Mouse (Mus musculus): ENCODE measurements at regions not wholly inside any gene's neighbourhood (a gene's known extent, or its start where the extent isn't known, plus 50 kb on each side); places are given as distances from the start of the nearest gene placed in this dataset.

- no peak for DNase-seq (ENCODE audit: low read depth, low spot score)
These were observed 469.4 kb upstream of the Rgma start for GRCm38 (mm10) chr7:72905891-72906290.

GRCm38 (mm10) chr7:72906536-72906935, 468.8 kb upstream of the Rgma start:
- DNase-seq (ENCODE audit: low read depth, low spot score) = no peak

- no peak for DNase-seq (ENCODE audit: low read depth, low spot score)
These were observed 448.4 kb upstream of the Rgma start for GRCm38 (mm10) chr7:72926772-72927380.

GRCm38 (mm10) chr7:72938842-72939241, 436.5 kb upstream of the Rgma start:
- no peak for DNase-seq (ENCODE audit: low read depth, low spot score)

GRCm38 (mm10) chr7:72947531-72947930, 427.8 kb upstream of the Rgma start:
- DNase-seq (ENCODE audit: low read depth, low spot score) = no peak

- no peak for DNase-seq (ENCODE audit: low read depth, low spot score)
These were observed 427.3 kb upstream of the Rgma start for GRCm38 (mm10) chr7:72948026-72948425.

- no peak for DNase-seq (ENCODE audit: low read depth, low spot score)
These were observed 426.6 kb upstream of the Rgma start for GRCm38 (mm10) chr7:72948666-72949065.

- no peak for DNase-seq (ENCODE audit: low read depth, low spot score)
These were observed 425.4 kb upstream of the Rgma start for GRCm38 (mm10) chr7:72949886-72950285.

- DNase-seq (ENCODE audit: low read depth, low spot score) = no peak
These were observed 417.6 kb upstream of the Rgma start for GRCm38 (mm10) chr7:72957674-72958073.

GRCm38 (mm10) chr7:72961321-72961720, 414.0 kb upstream of the Rgma start:
- DNase-seq (ENCODE audit: low read depth, low spot score) = no peak

- no peak for DNase-seq (ENCODE audit: low read depth, low spot score)
These were observed 412.5 kb upstream of the Rgma start for GRCm38 (mm10) chr7:72962815-72963214.

- no peak for DNase-seq (ENCODE audit: low read depth, low spot score)
These were observed 411.4 kb upstream of the Rgma start for GRCm38 (mm10) chr7:72963908-72964307.

GRCm38 (mm10) chr7:72968193-72968592, 407.1 kb upstream of the Rgma start:
- DNase-seq (ENCODE audit: low read depth, low spot score) = no peak

GRCm38 (mm10) chr7:72971506-72972267, 403.6 kb upstream of the Rgma start:
- no peak for DNase-seq (ENCODE audit: low read depth, low spot score)

- no peak for DNase-seq (ENCODE audit: low read depth, low spot score)
These were observed 402.9 kb upstream of the Rgma start for GRCm38 (mm10) chr7:72972397-72972796.

GRCm38 (mm10) chr7:72973771-72974170, 401.5 kb upstream of the Rgma start:
- DNase-seq (ENCODE audit: low read depth, low spot score) = no peak

- no peak for DNase-seq (ENCODE audit: low read depth, low spot score)
These were observed 400.9 kb upstream of the Rgma start for GRCm38 (mm10) chr7:72974384-72974783.

- DNase-seq (ENCODE audit: low read depth, low spot score) = no peak
These were observed 384.5 kb upstream of the Rgma start for GRCm38 (mm10) chr7:72990559-72991429.

GRCm38 (mm10) chr7:72998374-72998773, 376.9 kb upstream of the Rgma start:
- no peak for DNase-seq (ENCODE audit: low read depth, low spot score)

GRCm38 (mm10) chr7:73019151-73019550, 356.2 kb upstream of the Rgma start:
- DNase-seq (ENCODE audit: low read depth, low spot score) = no peak

- no peak for DNase-seq (ENCODE audit: low read depth, low spot score)
These were observed 355.4 kb upstream of the Rgma start for GRCm38 (mm10) chr7:73019764-73020354.

GRCm38 (mm10) chr7:73021786-73022185, 353.5 kb upstream of the Rgma start:
- DNase-seq (ENCODE audit: low read depth, low spot score) = no peak

Data from A20 (cell line).